Mouse (Mus musculus): Measurements from ENCODE around the gene Krtap9-1. TPM values are rescaled to one million over a fixed set of nuclear protein-coding genes. Genes with fewer than 3 reads are reported as not detected.
"Not testable (repeated sequence)": the region's sequence is repeated elsewhere in the genome, so short reads cannot be mapped to it uniquely, and the experiment has no call there.

Gene Krtap9-1
- not detected in 2 replicates for polyA plus RNA-seq (2012; rRNA removed)

DNA sequence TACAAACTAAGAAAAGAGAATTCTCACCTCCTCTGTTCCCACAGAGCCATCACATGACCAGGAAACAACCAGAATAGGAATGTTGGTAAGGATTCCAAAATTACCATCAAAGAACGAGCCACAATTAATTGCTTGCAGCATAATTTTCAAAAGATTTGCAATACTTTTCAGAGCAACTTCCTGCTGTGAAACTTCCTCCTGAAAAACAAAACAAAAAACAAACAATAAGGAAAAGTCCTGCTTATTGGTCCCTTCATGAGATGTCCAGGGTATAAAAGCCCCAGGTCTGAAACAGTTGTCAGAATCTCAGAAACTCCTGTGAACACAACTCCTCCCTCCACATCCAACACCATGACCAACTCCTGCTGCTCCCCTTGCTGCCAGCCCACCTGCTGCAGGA, at the start of gene Krtap9-1:
Krtap9-1 (plus strand) TSS at position 301 of the 400 bp plus-strand sequence.
- DNase-seq (ENCODE audit: low read depth) = not testable (repeated sequence)

- no peak for DNase-seq (ENCODE audit: low read depth)
Observed at GRCm38 (mm10) chr11:99837966-99838365, 35.2 kb upstream of the Krtap9-1 start, which contains the start of gene 2300003K06Rik. 2300003K06Rik (minus strand) TSS chr11:99838066.

GRCm38 (mm10) chr11:99842185-99842584, 31.0 kb upstream of the Krtap9-1 start:
- DNase-seq (ENCODE audit: low read depth) = no peak

- DNase-seq (ENCODE audit: low read depth) = no peak
Observed at GRCm38 (mm10) chr11:99846746-99847145, 26.4 kb upstream of the Krtap9-1 start.

DNA sequence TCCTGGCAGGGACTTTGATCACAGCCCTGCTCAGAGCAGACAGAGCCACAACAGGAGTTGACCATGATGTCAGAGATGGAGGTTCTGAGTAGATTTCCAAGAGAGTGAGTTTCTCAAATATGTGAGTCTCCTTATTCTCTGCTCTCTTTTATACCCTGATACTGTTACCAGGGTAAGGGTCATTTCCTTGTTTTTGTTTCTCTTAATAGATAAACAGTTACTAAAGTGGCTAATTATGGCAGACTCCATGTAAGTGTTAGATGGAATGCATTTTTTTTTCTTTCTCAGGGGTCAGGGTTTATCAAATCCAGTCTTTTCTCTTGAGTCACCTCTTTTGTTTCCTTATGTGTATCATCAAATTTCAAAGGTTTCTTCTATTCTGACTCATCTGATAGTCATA, 21.7 kb upstream of the Krtap9-1 start, which contains the start of gene Krtap4-16:
Krtap4-16 (minus strand) TSS at position 101 of the 400 bp plus-strand sequence.
- DNase-seq (ENCODE audit: low read depth) = no peak

- no peak for DNase-seq (ENCODE audit: low read depth)
Observed at GRCm38 (mm10) chr11:99854121-99854520, 19.1 kb upstream of the Krtap9-1 start.

DNA sequence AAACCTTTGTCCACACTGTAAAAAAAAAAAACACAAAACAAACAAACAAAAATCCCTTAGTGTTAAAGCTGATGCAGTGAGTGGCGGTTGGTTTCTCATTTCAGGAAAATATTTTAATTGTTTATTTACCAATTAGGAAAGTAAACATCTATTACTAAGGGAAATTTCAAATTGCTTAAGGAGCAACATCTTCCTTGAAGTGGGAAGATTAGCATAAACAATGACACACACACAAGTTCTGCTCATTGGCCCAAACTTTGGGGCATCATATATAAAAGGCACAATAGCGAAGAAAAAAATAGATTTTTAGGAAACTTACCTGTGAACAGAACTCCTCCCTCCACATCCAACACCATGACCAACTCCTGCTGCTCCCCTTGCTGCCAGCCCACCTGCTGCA, 15.6 kb upstream of the Krtap9-1 start, which contains the start of gene Gm11568:
Gm11568 (plus strand) TSS at position 301 of the 400 bp plus-strand sequence.
- DNase-seq (ENCODE audit: low read depth) = no peak

- DNase-seq (ENCODE audit: low read depth) = no peak
Observed at GRCm38 (mm10) chr11:99858761-99859160, 14.4 kb upstream of the Krtap9-1 start.

- DNase-seq (ENCODE audit: low read depth) = not testable (repeated sequence)
Observed at GRCm38 (mm10) chr11:99864176-99864575, 9.0 kb upstream of the Krtap9-1 start, which contains the start of gene Gm11559. Gm11559 (plus strand) TSS chr11:99864476.

GRCm38 (mm10) chr11:99878887-99879286, 5.7 kb downstream of the Krtap9-1 start, which contains the start of gene Gm11567:
Gm11567 (plus strand) TSS chr11:99879187.
- not testable (repeated sequence) for DNase-seq (ENCODE audit: low read depth)

DNA sequence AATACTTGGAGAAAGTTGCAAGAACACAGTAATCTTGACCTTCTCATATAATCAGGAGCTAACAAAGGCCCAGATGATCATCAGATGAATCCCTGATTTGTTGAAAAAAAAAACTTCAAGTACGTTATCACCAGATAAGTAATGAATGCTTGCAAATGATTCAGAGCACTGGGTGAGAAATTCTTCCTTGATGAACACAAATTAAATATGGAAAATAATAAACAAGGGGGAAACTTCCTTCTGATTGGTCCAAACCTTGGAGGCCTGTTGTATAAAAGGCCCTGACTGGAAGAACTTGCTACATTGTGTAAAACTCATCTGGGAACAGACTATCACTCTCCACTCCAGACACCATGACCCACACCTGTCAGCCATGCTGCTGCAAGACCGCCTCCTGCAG, 34.4 kb downstream of the Krtap9-1 start, which contains the start of gene Krtap31-1:
Krtap31-1 (plus strand) TSS at position 301 of the 400 bp plus-strand sequence.
- DNase-seq (ENCODE audit: low read depth) = no peak

GRCm38 (mm10) chr11:99914451-99914850, 41.3 kb downstream of the Krtap9-1 start, which contains the start of gene Gm11565:
Gm11565 (plus strand) TSS chr11:99914751.
- no peak for DNase-seq (ENCODE audit: low read depth)

Other genes starting within 250 kb of the Krtap9-1 start
- gene Krtap4-1, start 245.2 kb upstream of the Krtap9-1 start, polyA plus RNA-seq (2012; rRNA removed) = not detected in 2 replicates
- not detected in 2 replicates for gene Krtap4-2, start 238.3 kb upstream of the Krtap9-1 start, polyA plus RNA-seq (2012; rRNA removed)
- gene Krtap4-7, start 229.3 kb upstream of the Krtap9-1 start, polyA plus RNA-seq (2012; rRNA removed) = not detected in 2 replicates
- gene Gm11555, start 223.2 kb upstream of the Krtap9-1 start, polyA plus RNA-seq (2012; rRNA removed) = not detected in 2 replicates
- not detected in 2 replicates for gene Gm11563, start 214.4 kb upstream of the Krtap9-1 start, polyA plus RNA-seq (2012; rRNA removed)
- not detected in 2 replicates for gene Krtap4-6, start 207.4 kb upstream of the Krtap9-1 start, polyA plus RNA-seq (2012; rRNA removed)
- not detected in 2 replicates for gene Gm14190, start 182.6 kb upstream of the Krtap9-1 start, polyA plus RNA-seq (2012; rRNA removed)
- gene Gm14180, start 139.1 kb upstream of the Krtap9-1 start, polyA plus RNA-seq (2012; rRNA removed) = not detected in 2 replicates
- gene Gm11595, start 100.5 kb upstream of the Krtap9-1 start, polyA plus RNA-seq (2012; rRNA removed) = not detected in 2 replicates
- gene Krtap4-8, start 92.7 kb upstream of the Krtap9-1 start, polyA plus RNA-seq (2012; rRNA removed) = not detected in 2 replicates
- not detected in 2 replicates for gene Krtap4-9, start 88.2 kb upstream of the Krtap9-1 start, polyA plus RNA-seq (2012; rRNA removed)
- not detected in 2 replicates for gene Gm11596, start 79.9 kb upstream of the Krtap9-1 start, polyA plus RNA-seq (2012; rRNA removed)
- gene Gm11569, start 74.5 kb upstream of the Krtap9-1 start, polyA plus RNA-seq (2012; rRNA removed) = not detected in 2 replicates
- not detected in 2 replicates for gene Gm11554, start 68.9 kb upstream of the Krtap9-1 start, polyA plus RNA-seq (2012; rRNA removed)
- not detected in 2 replicates for gene Krtap4-13, start 63.5 kb upstream of the Krtap9-1 start, polyA plus RNA-seq (2012; rRNA removed)
- not detected in 2 replicates for gene Gm11564, start 57.7 kb upstream of the Krtap9-1 start, polyA plus RNA-seq (2012; rRNA removed)
- not detected in 2 replicates for gene 2300003K06Rik, start 35.3 kb upstream of the Krtap9-1 start, polyA plus RNA-seq (2012; rRNA removed)
- not detected in 2 replicates for gene Krtap4-16, start 21.8 kb upstream of the Krtap9-1 start, polyA plus RNA-seq (2012; rRNA removed)
- gene Gm11568, start 15.5 kb upstream of the Krtap9-1 start, polyA plus RNA-seq (2012; rRNA removed) = not detected in 2 replicates
- gene Gm11559, start 8.9 kb upstream of the Krtap9-1 start, polyA plus RNA-seq (2012; rRNA removed) = not detected in 2 replicates
- gene Gm11567, start 5.8 kb downstream of the Krtap9-1 start, polyA plus RNA-seq (2012; rRNA removed) = not detected in 2 replicates
- not detected in 2 replicates for gene Krtap31-1, start 34.5 kb downstream of the Krtap9-1 start, polyA plus RNA-seq (2012; rRNA removed)
- not detected in 2 replicates for gene Gm11565, start 41.4 kb downstream of the Krtap9-1 start, polyA plus RNA-seq (2012; rRNA removed)
- not detected in 2 replicates for gene Krtap31-2, start 62.9 kb downstream of the Krtap9-1 start, polyA plus RNA-seq (2012; rRNA removed)
- not detected in 2 replicates for gene Krtap9-5, start 75.1 kb downstream of the Krtap9-1 start, polyA plus RNA-seq (2012; rRNA removed)
- not detected in 2 replicates for gene Krtap29-1, start 105.7 kb downstream of the Krtap9-1 start, polyA plus RNA-seq (2012; rRNA removed)
- not detected in 2 replicates for gene Krtap16-1, start 113.2 kb downstream of the Krtap9-1 start, polyA plus RNA-seq (2012; rRNA removed)
- gene Krtap17-1, start 120.6 kb downstream of the Krtap9-1 start, polyA plus RNA-seq (2012; rRNA removed) = not detected in 2 replicates
- gene Krt33a, start 142.8 kb downstream of the Krtap9-1 start, polyA plus RNA-seq (2012; rRNA removed) = 0.09 TPM in 1 of 2 replicates, not detected in the other
- not detected in 2 replicates for gene Krt33b, start 156.5 kb downstream of the Krtap9-1 start, polyA plus RNA-seq (2012; rRNA removed)
- not detected in 2 replicates for gene Krt34, start 168.2 kb downstream of the Krtap9-1 start, polyA plus RNA-seq (2012; rRNA removed)
- gene Krt31, start 177.2 kb downstream of the Krtap9-1 start, polyA plus RNA-seq (2012; rRNA removed) = 0.16 and 0.19 TPM in 2 replicates
- gene Krt32, start 214.8 kb downstream of the Krtap9-1 start, polyA plus RNA-seq (2012; rRNA removed) = 0.71 and 3.7 TPM in 2 replicates
- gene Krt35, start 222.9 kb downstream of the Krtap9-1 start, polyA plus RNA-seq (2012; rRNA removed) = 0.13 and 0.35 TPM in 2 replicates
- 0.63 and 1.0 TPM in 2 replicates for gene Krt36, start 232.2 kb downstream of the Krtap9-1 start, polyA plus RNA-seq (2012; rRNA removed)
- gene Krt13, start 248.2 kb downstream of the Krtap9-1 start, polyA plus RNA-seq (2012; rRNA removed) = not detected in 2 replicates

Data from gonadal fat pad, adult 2 months (tissue).